Mouse (Mus musculus) 3T3-L1 (cell line): Measurements from ENCODE around the gene Mgarp.
"Not testable (repeated sequence)": the region's sequence is repeated elsewhere in the genome, so short reads cannot be mapped to it uniquely, and the experiment has no call there.

Experiments
- DNase-seq: peaks from one replicate; pipeline ENCODE4 v3.0.0-alpha.2; 2015; ENCODE audit warnings: low read depth, low spot score

Mgarp gene

DNA sequence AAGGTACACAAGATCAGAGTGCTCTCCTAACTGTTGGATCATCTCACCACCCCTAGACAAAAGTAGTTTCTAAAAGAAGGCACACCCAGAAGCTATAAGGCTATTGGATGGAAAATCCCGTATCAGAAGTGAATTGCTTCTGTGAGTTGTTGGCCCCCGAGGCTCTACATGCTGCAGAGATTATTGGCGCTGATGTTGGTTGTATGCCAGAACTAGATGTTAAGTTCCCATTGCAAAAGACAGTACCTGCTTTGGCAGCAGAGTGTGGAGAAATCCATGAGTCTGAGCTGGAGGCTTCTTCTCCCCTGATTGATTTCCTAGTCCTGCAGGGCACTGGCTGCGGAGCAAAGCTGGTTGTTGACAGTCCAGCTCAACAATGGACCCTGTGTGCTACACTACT, 28.5 kb downstream of the Mgarp start:
- DNase-seq, result no peak

GRCm38 (mm10) chr3:51366926-51367325, 29.6 kb downstream of the Mgarp start:
- DNase-seq, result no peak

GRCm38 (mm10) chr3:51365517-51365882, 31.0 kb downstream of the Mgarp start:
- DNase-seq, result no peak

DNA sequence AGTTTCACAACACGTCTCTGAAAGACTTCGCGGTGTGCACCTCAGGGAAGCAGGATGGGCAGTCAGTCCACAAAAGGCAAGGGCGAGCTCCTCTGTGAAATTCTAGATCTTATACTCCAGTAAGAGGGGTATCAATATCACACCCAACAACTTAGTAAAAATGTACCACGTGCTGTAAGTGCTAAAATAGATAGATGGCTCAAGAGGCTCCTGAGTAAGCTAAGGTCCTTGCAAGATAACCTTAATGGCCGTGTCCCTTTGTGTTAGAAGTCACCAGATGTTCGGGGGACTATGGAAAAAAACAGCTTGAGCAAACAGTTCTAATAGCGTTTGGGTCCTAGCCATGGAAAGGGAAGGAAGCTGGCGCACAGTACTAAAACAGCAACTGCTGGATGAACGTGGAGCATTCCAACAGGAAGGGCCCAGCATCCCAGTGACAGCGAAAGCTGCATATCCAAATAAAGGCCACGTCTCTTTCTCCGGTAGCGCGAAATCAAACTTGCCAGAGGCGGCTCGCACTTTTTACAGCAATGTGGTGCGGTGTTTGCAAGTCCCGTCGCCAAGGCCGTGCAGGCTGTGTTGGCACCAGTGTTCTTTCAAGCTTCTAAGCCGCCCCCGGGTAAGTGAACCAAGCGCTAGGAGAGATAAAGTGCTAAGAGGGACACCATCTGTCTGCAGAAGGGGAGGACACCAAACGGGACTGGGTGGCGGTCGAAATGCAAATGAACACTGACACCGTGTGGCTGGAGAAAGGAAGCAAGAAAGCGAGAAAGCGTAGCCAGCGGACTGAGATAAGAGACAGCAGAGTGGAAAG, 31.6 kb downstream of the Mgarp start:
- peak; percentile 89 for DNase-seq

GRCm38 (mm10) chr3:51361066-51361465, 35.5 kb downstream of the Mgarp start:
- DNase-seq, result no peak

DNA sequence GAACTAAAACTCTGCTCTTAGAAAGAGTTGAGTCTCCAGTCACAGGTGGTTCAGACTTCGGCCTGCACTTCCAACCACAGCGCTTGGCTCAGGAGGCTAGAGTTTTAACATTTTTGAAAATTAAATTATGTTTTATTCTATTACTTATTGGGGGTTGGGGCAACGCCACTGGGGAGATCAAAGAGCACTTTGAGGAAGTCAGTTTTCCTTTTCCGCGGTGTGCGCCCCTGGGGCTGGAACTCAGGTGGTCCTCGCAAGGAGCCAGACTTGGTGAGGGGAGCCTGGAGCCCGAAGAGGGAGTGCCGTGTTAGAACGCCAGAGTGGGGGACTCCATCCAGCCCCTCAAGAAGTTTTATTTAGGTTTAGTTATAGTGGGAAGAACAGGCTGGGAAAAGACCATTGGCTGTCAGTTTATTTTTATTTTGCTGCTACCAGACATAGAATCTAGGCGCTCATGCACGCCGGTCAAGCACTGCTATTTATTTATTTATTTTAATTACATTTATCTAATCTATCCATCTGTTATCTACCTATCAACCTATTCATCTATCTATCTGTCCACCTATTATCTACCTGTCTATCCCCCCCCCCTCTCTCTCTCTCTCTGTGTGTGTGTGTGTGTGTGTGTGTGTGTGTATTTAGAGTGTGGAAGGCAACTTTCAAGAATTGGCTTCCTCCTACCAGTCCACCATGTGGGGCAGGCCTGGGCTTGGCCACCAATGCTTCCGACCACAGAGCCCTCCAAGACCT, 36.8 kb downstream of the Mgarp start:
- no peak for DNase-seq

DNA sequence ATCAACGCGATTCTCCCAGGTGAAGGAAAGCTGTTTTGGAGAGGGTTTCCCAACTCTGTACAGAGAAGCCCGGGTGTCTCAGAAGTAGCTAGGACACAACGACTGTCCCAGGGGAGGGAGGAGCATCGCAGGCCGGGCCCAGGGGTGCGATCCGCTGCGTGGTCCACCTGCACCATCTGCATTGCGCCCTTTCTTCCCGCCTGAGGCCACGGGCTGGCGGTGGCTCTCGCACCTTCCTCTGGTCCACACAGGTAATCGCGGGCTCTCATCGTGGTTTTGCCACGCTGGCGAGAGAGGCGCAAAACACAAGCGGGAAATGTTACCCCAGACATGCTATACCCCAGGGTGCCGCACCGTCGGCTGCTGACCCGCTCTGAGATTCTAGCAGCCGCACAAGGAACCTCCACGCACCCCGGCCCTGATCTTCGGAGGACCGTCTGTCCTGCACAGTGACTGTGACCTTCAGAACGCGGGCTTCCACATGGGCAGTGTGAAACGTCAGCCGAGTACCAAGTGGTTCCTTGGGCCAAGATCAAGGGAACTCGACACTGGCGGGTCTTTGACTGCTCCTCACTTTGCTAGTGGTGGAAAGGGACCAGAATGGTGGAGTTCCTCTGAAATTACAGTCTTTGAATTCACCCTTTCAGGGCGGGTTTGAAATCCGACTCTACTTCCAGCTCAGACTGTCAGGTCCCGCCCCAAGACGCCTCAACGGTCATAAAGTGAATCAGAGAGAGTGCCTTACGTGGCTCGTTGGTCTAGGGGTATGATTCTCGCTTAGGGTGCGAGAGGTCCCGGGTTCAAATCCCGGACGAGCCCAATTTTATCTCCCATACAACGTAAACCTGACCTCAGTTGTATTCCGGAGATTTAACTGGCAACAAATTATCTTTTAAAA, 37.6 kb downstream of the Mgarp start:
- peak; percentile 97 for DNase-seq

GRCm38 (mm10) chr3:51358181-51358580, 38.4 kb downstream of the Mgarp start:
- DNase-seq, result peak; percentile 96

- DNase-seq, result peak; percentile 53
Observed at GRCm38 (mm10) chr3:51357624-51358023, 38.9 kb downstream of the Mgarp start.

GRCm38 (mm10) chr3:51357078-51357477, 39.5 kb downstream of the Mgarp start:
- DNase-seq, result no peak

DNA sequence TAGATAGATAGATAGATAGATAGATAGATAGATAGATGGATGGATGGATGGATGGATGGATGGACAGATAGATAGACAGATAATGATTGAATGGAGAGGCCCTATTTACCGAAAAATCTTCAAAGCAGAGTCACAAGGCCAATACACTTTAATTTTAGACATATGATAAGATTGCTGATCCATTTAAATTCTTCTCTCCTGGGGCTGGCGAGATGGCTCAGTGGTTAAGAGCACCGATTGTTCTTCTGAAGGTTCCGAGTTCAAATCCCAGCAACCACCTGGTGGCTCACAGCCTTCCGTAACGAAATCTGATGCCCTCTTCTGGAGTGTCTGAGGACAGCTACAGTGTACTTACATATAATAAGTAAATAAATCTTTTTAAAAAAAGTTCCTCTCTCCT, 41.6 kb downstream of the Mgarp start:
- not testable (repeated sequence) for DNase-seq

DNA sequence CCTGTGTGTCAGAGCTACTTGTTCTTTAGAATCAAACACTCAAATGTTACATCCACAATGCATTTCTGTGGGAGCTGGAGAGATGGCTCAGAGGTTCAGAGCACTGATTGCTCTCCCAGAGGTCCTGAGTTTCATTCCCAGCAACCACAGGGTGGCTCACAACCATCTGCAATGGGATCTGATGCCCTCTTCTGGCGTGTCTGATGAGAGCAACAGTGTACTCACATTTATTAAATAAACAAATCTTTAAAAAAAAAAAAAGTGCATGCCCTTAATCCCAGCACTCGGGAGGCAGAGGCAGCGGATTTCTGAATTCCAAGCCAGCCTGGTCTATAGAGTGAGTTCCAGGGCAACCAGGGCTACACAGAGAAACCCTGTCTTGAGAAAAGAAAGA, 42.5 kb downstream of the Mgarp start:
- no peak for DNase-seq

- DNase-seq, result peak; percentile 69
Observed at GRCm38 (mm10) chr3:51353325-51354033, 43.1 kb downstream of the Mgarp start.

DNA sequence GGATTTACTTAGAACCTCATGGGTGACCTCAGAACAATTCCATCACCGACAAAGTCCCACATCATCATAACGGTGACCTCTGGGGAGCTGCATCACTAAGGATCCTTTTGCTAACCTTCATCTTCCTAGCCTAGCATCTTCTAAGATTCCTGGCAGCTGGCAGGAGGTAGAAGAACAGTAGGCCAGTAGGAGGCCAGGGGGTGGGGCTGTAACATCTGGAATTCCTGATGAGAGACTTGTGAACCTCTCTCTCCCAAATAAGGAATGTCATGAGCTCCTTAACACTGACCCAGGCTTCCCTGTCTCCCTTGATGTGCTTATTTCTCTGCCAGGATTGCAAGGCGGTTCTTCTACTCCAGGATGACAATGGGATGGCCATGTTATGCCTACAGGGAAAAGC, 45.7 kb downstream of the Mgarp start:
- peak; percentile 44 for DNase-seq

GRCm38 (mm10) chr3:51348646-51349238, 47.8 kb downstream of the Mgarp start:
- no peak for DNase-seq

DNA sequence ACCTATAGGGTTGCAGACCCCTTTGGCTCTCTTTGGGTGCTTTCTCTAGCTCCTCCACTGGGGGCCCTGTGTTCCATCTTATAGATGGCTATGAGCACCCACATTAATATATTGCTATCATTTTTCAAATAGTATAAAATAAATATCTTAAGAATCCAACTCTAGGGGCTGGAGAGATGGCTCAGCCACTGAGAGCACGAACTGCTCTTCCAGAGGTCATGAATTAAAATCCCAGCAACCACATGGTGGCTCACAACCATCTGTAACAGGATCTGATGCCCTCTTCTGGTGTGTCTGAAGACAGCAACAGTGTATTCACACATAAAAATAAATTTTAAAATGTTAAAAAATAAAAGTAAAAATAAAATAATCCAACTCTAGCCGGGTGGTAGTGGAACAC, 51.5 kb downstream of the Mgarp start:
- not testable (repeated sequence) for DNase-seq

GRCm38 (mm10) chr3:51344182-51344581, 52.4 kb downstream of the Mgarp start:
- DNase-seq, result not testable (repeated sequence)

DNA sequence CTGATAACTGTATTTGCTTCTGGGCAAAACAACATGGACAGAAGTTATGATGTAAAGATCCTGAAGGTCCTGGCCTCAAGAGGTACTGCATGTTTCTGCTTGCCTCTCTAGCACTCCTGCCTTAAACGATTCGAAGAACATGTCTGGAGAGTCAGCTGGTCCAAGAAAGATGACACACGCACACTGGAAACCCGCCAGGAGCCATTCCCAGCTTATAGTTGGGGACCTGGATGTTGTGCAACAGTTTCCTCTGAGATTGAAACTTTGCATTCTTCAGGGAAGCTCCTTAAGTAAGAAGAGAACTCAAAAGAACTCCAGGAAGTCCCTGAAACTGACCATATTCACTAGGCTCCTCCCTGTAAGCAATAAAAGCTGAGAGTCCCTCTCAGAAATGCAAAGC, 53.3 kb downstream of the Mgarp start:
- DNase-seq, result peak; percentile 57

DNA sequence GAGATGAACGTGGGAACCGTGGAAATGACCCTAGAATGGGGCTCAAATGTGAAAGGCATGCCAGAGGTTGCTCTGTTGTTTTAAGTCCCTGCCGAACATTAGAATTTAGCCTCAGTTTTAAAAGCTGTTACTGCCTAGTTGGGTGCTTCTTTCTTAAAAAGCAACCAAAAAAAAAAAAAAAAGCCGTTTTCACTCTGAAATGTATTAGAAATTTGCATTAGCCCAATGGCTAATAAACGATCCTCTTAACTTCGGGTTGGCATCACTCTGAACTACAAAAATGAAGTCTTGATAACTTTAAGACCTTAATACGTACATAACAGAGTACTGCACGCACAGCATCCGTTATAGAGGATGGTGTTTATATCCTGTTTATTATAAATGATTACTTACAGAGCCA, 54.4 kb downstream of the Mgarp start:
- no peak for DNase-seq

DNA sequence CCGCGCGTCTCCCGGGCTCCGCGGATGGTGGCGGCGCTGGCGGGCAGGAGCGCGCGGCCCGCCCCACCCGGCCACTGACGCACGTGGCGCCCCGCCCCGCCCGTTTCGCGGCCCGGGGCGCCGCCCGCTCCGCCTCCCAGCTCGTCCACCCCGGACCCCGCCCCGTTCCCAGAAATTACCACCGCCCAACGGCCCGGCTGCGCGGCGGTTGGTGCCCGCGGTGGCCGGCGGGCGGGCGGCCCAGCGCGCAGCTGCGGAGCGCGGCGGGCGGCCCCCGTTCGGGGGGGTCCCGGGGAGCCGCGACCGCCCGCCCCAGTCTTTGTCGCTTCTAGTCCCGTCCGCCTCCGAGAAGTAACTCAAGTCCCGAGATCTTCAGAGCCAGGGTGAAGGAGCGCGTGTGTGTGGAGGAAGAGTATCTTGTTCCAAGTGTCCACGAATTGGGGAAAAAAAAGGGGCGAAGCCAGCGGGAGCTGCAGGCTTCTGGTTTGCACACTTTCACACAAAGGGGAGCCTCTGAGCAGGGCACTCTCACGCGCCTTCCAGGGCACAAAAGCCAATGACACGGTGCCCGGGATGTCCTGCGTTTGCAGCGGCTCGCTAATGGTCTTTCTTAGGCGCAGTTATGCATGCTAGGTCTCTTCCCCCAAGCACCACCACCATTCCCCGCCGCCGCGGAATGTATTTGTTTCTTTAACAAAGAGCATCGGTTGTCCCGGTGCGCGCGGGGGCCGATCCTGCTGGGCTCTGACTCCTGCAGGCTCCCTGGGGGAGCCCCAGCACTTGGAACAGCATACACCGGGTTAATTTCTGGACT, 55.1 kb downstream of the Mgarp start:
- peak; percentile 66 for DNase-seq
